ENCODE assay signal across 22 mouse cellular contexts in the genomic region with DNA sequence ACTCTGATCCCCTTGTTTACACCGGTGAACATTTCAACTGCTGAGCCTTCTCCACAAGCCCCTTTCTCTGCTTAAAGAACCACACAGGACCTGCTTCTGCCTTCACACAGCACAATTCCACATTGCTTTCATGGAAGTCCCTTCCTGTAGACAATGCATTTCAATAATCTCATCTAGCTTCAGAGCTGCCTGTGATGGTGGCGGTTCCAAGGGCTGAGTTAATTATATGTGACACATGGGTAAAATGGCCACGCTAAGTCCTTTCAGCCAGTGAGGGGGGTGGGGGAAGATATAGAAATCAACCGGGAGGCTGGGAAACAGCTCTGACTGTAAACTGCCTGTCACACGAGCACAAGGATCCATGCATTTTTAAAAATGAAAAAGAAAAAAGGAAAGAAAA.
DNase-seq lines count a peak whose midpoint lies in the region; ATAC-seq and TF ChIP-seq lines count a peak whose summit lies in the region.
"Had no signal": no experiment of that assay in that cellular context is flagged by ENCODE, and none has a peak within 500 bp of the region (broad histone marks: within the 10 kb centered on the region; RNA-seq: fewer than 3 reads in every experiment).

No protein-coding gene starts in this region.

- no peaks in the 10 kb centered on the region for H3K9me3 ChIP-seq in forebrain, embryonic 14.5 days (replicated peaks; ENCODE audit: control insufficient read depth, low read length)
- H3K9me3 ChIP-seq in forebrain, postnatal 0 days (ENCODE audit: low read length): no peaks in the 10 kb centered on the region
- no peaks in the 10 kb centered on the region for H3K9me3 ChIP-seq in hindbrain, embryonic 16.5 days (ENCODE audit: control insufficient read depth, low read length)
- H3K9me3 ChIP-seq in midbrain, embryonic 15.5 days: no peaks in the 10 kb centered on the region
- H3K9me3 ChIP-seq: embryonic facial prominence, embryonic 12.5 days; limb, embryonic 10.5 days; stomach, embryonic 15.5 days had no signal

- H3K4me2 ChIP-seq in forebrain, embryonic 14.5 days (ENCODE audit: low read length): no peak overlapping the region
- no peak overlapping the region for H3K4me2 ChIP-seq in forebrain, postnatal 0 days (ENCODE audit: low read depth)
- no peak overlapping the region for H3K4me2 ChIP-seq in hindbrain, embryonic 16.5 days (ENCODE audit: low read length)
- no peak overlapping the region for H3K4me2 ChIP-seq in midbrain, embryonic 15.5 days
- H3K4me2 ChIP-seq: embryonic facial prominence, embryonic 12.5 days; stomach, embryonic 15.5 days had no signal

- 0 out of 2 replicates have a peak overlapping the region, but pooled peaks have one; percentile 0 for H3K27ac ChIP-seq in forebrain, embryonic 14.5 days (ENCODE audit: low read depth, low read length)
- H3K27ac ChIP-seq in forebrain, postnatal 0 days (ENCODE audit: low read depth, low read length): no peak overlapping the region
- H3K27ac ChIP-seq in hindbrain, embryonic 16.5 days (ENCODE audit: low read depth, low read length): no peak overlapping the region
- H3K27ac ChIP-seq in midbrain, embryonic 15.5 days: peak overlapping the region; percentile 73
- H3K27ac ChIP-seq: embryonic facial prominence, embryonic 12.5 days; heart, adult 2 months; left cerebral cortex, adult 2 months; limb, embryonic 10.5 days; stomach, embryonic 15.5 days had no signal

- WGBS in forebrain, embryonic 14.5 days: 46% methylated on average over 5 of the region's 5 CpGs
- 41% methylated on average over 5 of the region's 5 CpGs for WGBS in forebrain, postnatal 0 days
- WGBS in hindbrain, embryonic 16.5 days: 48% methylated on average over 5 of the region's 5 CpGs
- WGBS in midbrain, embryonic 15.5 days: 19% methylated on average over 5 of the region's 5 CpGs

- no peaks in the 10 kb centered on the region for H3K27me3 ChIP-seq in forebrain, embryonic 14.5 days (replicated peaks; ENCODE audit: control insufficient read depth, insufficient read depth, low read length)
- no peaks in the 10 kb centered on the region for H3K27me3 ChIP-seq in forebrain, postnatal 0 days (ENCODE audit: insufficient read depth, low read length)
- no peaks in the 10 kb centered on the region for H3K27me3 ChIP-seq in hindbrain, embryonic 16.5 days (replicated peaks; ENCODE audit: control insufficient read depth, insufficient read depth, low read length)
- H3K27me3 ChIP-seq in midbrain, embryonic 15.5 days (replicated peaks): no peaks in the 10 kb centered on the region
- H3K27me3 ChIP-seq: CH12.LX; embryonic facial prominence, embryonic 12.5 days; stomach, embryonic 15.5 days had no signal

- H3K36me3 ChIP-seq in forebrain, embryonic 14.5 days (ENCODE audit: control insufficient read depth, insufficient read depth, low read length): no peaks in the 10 kb centered on the region
- H3K36me3 ChIP-seq in forebrain, postnatal 0 days (ENCODE audit: insufficient read depth): no peaks in the 10 kb centered on the region
- H3K36me3 ChIP-seq in hindbrain, embryonic 16.5 days (ENCODE audit: control insufficient read depth, insufficient read depth, low read length): no peaks in the 10 kb centered on the region
- no peaks in the 10 kb centered on the region for H3K36me3 ChIP-seq in midbrain, embryonic 15.5 days (replicated peaks)
- H3K36me3 ChIP-seq: embryonic facial prominence, embryonic 12.5 days; limb, embryonic 10.5 days; stomach, embryonic 15.5 days had no signal

- no peak overlapping the region for H3K4me3 ChIP-seq in forebrain, embryonic 14.5 days (ENCODE audit: low read depth, low read length)
- H3K4me3 ChIP-seq in forebrain, postnatal 0 days (ENCODE audit: low read depth, low read length): no peak overlapping the region
- no peak overlapping the region for H3K4me3 ChIP-seq in hindbrain, embryonic 16.5 days (ENCODE audit: low read length)
- H3K4me3 ChIP-seq in midbrain, embryonic 15.5 days: no peak overlapping the region
- H3K4me3 ChIP-seq: embryonic facial prominence, embryonic 12.5 days; heart, adult 2 months; left cerebral cortex, adult 2 months; limb, embryonic 10.5 days; stomach, embryonic 15.5 days had no signal

- H3K9ac ChIP-seq in forebrain, embryonic 14.5 days (ENCODE audit: low read length): no peak overlapping the region
- no peak overlapping the region for H3K9ac ChIP-seq in forebrain, postnatal 0 days
- H3K9ac ChIP-seq in hindbrain, embryonic 16.5 days (ENCODE audit: low read depth, low read length): no peak overlapping the region
- no peak overlapping the region for H3K9ac ChIP-seq in midbrain, embryonic 15.5 days
- H3K9ac ChIP-seq: embryonic facial prominence, embryonic 12.5 days; liver, postnatal 0 days; stomach, embryonic 15.5 days had no signal

- no peak for ATAC-seq in forebrain, embryonic 14.5 days
- no peak for ATAC-seq in forebrain, postnatal 0 days
- peak; percentile 18; the same call in 1 of the 2 replicates for ATAC-seq in hindbrain, embryonic 16.5 days
- peak; percentile 32; the same call in 1 of the 2 replicates for ATAC-seq in midbrain, embryonic 15.5 days (replicated peaks)
- ATAC-seq: intestine, embryonic 16.5 days; liver, postnatal 0 days had no signal

- intact Hi-C loops in heart, postnatal 36 days (cut with DNase I): loop anchor here (5.0 kb wide), 1 partner anchor 166 kb away; no protein-coding TSS in a partner anchor

- no peak for DNase-seq in forebrain, embryonic 14.5 days (ENCODE audit: low spot score)
- DNase-seq in forebrain, postnatal 0 days: no peak
- DNase-seq in retina, postnatal 7 days (ENCODE audit: low read depth, low spot score): peak; percentile 51
- no peak for DNase-seq in heart, postnatal 36 days
- no peak for DNase-seq in adrenal gland, adult (ENCODE audit: inconsistent age in 2 of 2, low spot score in 1 of 2)
- DNase-seq: cerebellum, adult 8-10 months; gastrocnemius, postnatal 14 days; heart, adult 2 months; heart, postnatal 4 days; kidney, postnatal 36 days; liver, postnatal 0 days; right cerebral cortex, postnatal 14 days; thymus, adult 18-20 months; thymus, postnatal 4 days had no signal

- TF ChIP-seq CTCF in forebrain, postnatal 0 days (IDR thresholded peaks at IDR 0.05; ENCODE audit: low read depth): no peak

- H3K4me1 ChIP-seq in forebrain, embryonic 14.5 days (ENCODE audit: control insufficient read depth, insufficient read depth, low read length): no peaks in the 10 kb centered on the region
- 0 out of 2 replicates have a peak, but pooled peaks cover 3% of the 10 kb centered on the region for H3K4me1 ChIP-seq in forebrain, postnatal 0 days (ENCODE audit: insufficient read depth)
- no peaks in the 10 kb centered on the region; the same call in 1 of the 2 replicates for H3K4me1 ChIP-seq in hindbrain, embryonic 16.5 days (ENCODE audit: control insufficient read depth, insufficient read depth, low read depth, low read length)
- H3K4me1 ChIP-seq in midbrain, embryonic 15.5 days: peaks cover 24% of the 10 kb centered on the region
- H3K4me1 ChIP-seq: embryonic facial prominence, embryonic 12.5 days; stomach, embryonic 15.5 days had no signal

Comparison
In these comparisons a context has a peak if more than half of its experiments do, and no peak if none do; other contexts are left out.
1. H3K27ac ChIP-seq: peak in forebrain, embryonic 14.5 days (single experiment) and midbrain, embryonic 15.5 days (single experiment); none in forebrain, postnatal 0 days (single experiment) and hindbrain, embryonic 16.5 days (single experiment).
2. ATAC-seq: peak in hindbrain, embryonic 16.5 days (single experiment) and midbrain, embryonic 15.5 days (single experiment); none in forebrain, embryonic 14.5 days (single experiment) and forebrain, postnatal 0 days (single experiment).